Mouse (Mus musculus) embryonic facial prominence, embryonic 12.5 days (tissue): ENCODE data around the gene Tmem110. TPM values are rescaled to one million over a fixed set of nuclear protein-coding genes. Genes with fewer than 3 reads are reported as not detected.

ENCODE experiments used
- ATAC-seq: fragments of 200-750 bp; cut with Nextera tagmentation; 2 replicates; pipeline ENCODE4 v1.8.0; 2017; ENCODE audit not compliant: insufficient number of reproducible peaks, insufficient read depth, low FRiP score, low TSS enrichment
- H3K27ac ChIP-seq: fragments of 300-500 bp; sonication (generic); 2 replicates; pipeline ENCODE4 v1.5.1; 2016; ENCODE audit warnings: mild to moderate bottlenecking
- H3K27me3 ChIP-seq: fragments of 300-500 bp; sonication (generic); 2 replicates; pipeline ENCODE4 v1.6.1; 2016; ENCODE audit warnings: mild to moderate bottlenecking, moderate library complexity
- H3K36me3 ChIP-seq: fragments of 300-500 bp; sonication (generic); 2 replicates; pipeline ENCODE4 v1.6.1; 2016; ENCODE audit warnings: mild to moderate bottlenecking
- H3K4me1 ChIP-seq: fragments of 300-500 bp; sonication (generic); 2 replicates; pipeline ENCODE4 v1.6.1; 2016
- H3K4me2 ChIP-seq: fragments of 300-500 bp; sonication (generic); replicated peaks from 2 replicates; pipeline ENCODE4 v1.6.1; 2016; ENCODE audit warnings: mild to moderate bottlenecking, moderate library complexity
- H3K4me3 ChIP-seq: fragments of 300-500 bp; sonication (generic); 2 replicates; pipeline ENCODE4 v1.5.1; 2016; ENCODE audit warnings: mild to moderate bottlenecking
- H3K9ac ChIP-seq: fragments of 300-500 bp; sonication (generic); 2 replicates; pipeline ENCODE4 v1.6.1; 2016; ENCODE audit warnings: mild to moderate bottlenecking, moderate library complexity
- H3K9me3 ChIP-seq: fragments of 300-500 bp; sonication (generic); 2 replicates; pipeline ENCODE4 v1.6.1; 2016; ENCODE audit warnings: mild to moderate bottlenecking, moderate library complexity
- WGBS: fragments of 180-500 bp; shearing (Covaris S2); methylation state at CpG from one replicate; pipeline ENCODE4 v1.1.7; 2016; 5-methylcytosine and 5-hydroxymethylcytosine counted together
- polyA plus RNA-seq: library from polyadenylated mRNA; unstranded; fragments of >200 nt; fragmentation: Nextera tagmentation; extraction: Ambion mirVana; gene quantifications from 2 replicates; pipeline ENCODE4 v1.2.1, GENCODE M21; 2016

Tmem110 gene
- polyA plus RNA-seq, 1 experiment from 2014 or later, result 39.2 TPM

GRCm38 (mm10) chr14:30867042-30867441, 41.7 kb downstream of the Tmem110 start:
- no peak overlapping the region for H3K4me3 ChIP-seq
- 38% methylated on average over 5 of the region's 5 CpGs for WGBS
- peaks cover 10% of the 10 kb centered on the region for H3K4me1 ChIP-seq
- ATAC-seq, result no peak
- H3K9ac ChIP-seq, result no peak overlapping the region
- no peak overlapping the region for H3K27ac ChIP-seq
- no peak overlapping the region for H3K4me2 ChIP-seq
- H3K27me3 ChIP-seq, result no peaks in the 10 kb centered on the region
- no peaks in the 10 kb centered on the region for H3K9me3 ChIP-seq
- peaks cover 26% of the 10 kb centered on the region for H3K36me3 ChIP-seq

- ATAC-seq, result no peak
- Histone ChIP-seq H3K4me3 (no peak overlapping the region), H3K36me3 (peaks cover 43% of the 10 kb centered on the region), H3K9me3 (no peaks in the 10 kb centered on the region), H3K27me3 (no peaks in the 10 kb centered on the region), H3K9ac (no peak overlapping the region), H3K27ac (no peak overlapping the region), H3K4me2 (no peak overlapping the region), H3K4me1 (peaks cover 10% of the 10 kb centered on the region)
- 87% methylated on average over 10 of the region's 10 CpGs for WGBS
Observed at GRCm38 (mm10) chr14:30868826-30869225, 43.4 kb downstream of the Tmem110 start.

GRCm38 (mm10) chr14:30869391-30869801, 44.0 kb downstream of the Tmem110 start:
- Histone ChIP-seq H3K27me3 (no peaks in the 10 kb centered on the region), H3K27ac (0 out of 2 replicates have a peak overlapping the region, but pooled peaks have one; percentile 30), H3K36me3 (peaks cover 49% of the 10 kb centered on the region), H3K9ac (no peak overlapping the region), H3K9me3 (no peaks in the 10 kb centered on the region), H3K4me3 (no peak overlapping the region), H3K4me1 (peaks cover 10% of the 10 kb centered on the region), H3K4me2 (no peak overlapping the region)
- WGBS, result 79% methylated on average over 8 of the region's 8 CpGs
- ATAC-seq, result no peak

GRCm38 (mm10) chr14:30870206-30871147, 45.1 kb downstream of the Tmem110 start:
- Histone ChIP-seq H3K4me1 (peaks cover 10% of the 10 kb centered on the region), H3K4me3 (no peak overlapping the region), H3K36me3 (peaks cover 49% of the 10 kb centered on the region), H3K27me3 (no peaks in the 10 kb centered on the region), H3K4me2 (no peak overlapping the region), H3K27ac (peak overlapping the region; percentile 30; the same call in 1 of the 2 replicates), H3K9me3 (no peaks in the 10 kb centered on the region), H3K9ac (no peak overlapping the region)
- WGBS, result 74% methylated on average over 25 of the region's 25 CpGs
- ATAC-seq, result no peak

- no peak overlapping the region for H3K27ac ChIP-seq
- no peak overlapping the region for H3K4me2 ChIP-seq
- WGBS, result 86% methylated on average over 17 of the region's 18 CpGs
- no peaks in the 10 kb centered on the region for H3K27me3 ChIP-seq
- H3K4me3 ChIP-seq, result no peak overlapping the region
- H3K36me3 ChIP-seq, result peaks cover 45% of the 10 kb centered on the region
- peaks cover 14% of the 10 kb centered on the region for H3K4me1 ChIP-seq
- no peaks in the 10 kb centered on the region for H3K9me3 ChIP-seq
- H3K9ac ChIP-seq, result no peak overlapping the region
- ATAC-seq, result no peak
Observed at GRCm38 (mm10) chr14:30874095-30874700, 48.8 kb downstream of the Tmem110 start.

- Histone ChIP-seq H3K9me3 (no peaks in the 10 kb centered on the region), H3K9ac (no peak overlapping the region), H3K4me1 (peaks cover 11% of the 10 kb centered on the region), H3K27ac (no peak overlapping the region), H3K36me3 (peaks cover 45% of the 10 kb centered on the region), H3K4me2 (no peak overlapping the region), H3K27me3 (no peaks in the 10 kb centered on the region), H3K4me3 (no peak overlapping the region)
- ATAC-seq, result no peak
- 82% methylated on average over 12 of the region's 12 CpGs for WGBS
Observed at GRCm38 (mm10) chr14:30875130-30875865, 49.9 kb downstream of the Tmem110 start.

GRCm38 (mm10) chr14:30875955-30876354, 50.6 kb downstream of the Tmem110 start:
- no peak for ATAC-seq
- no peak overlapping the region for H3K4me2 ChIP-seq
- peaks cover 11% of the 10 kb centered on the region for H3K4me1 ChIP-seq
- no peak overlapping the region for H3K9ac ChIP-seq
- no peaks in the 10 kb centered on the region for H3K27me3 ChIP-seq
- WGBS, result 81% methylated on average over 9 of the region's 9 CpGs
- H3K36me3 ChIP-seq, result peaks cover 45% of the 10 kb centered on the region
- no peak overlapping the region for H3K27ac ChIP-seq
- H3K9me3 ChIP-seq, result no peaks in the 10 kb centered on the region
- H3K4me3 ChIP-seq, result no peak overlapping the region

GRCm38 (mm10) chr14:30876451-30876850, 51.1 kb downstream of the Tmem110 start:
- H3K36me3 ChIP-seq, result peaks cover 45% of the 10 kb centered on the region
- WGBS, result 90% methylated on average over 10 of the region's 10 CpGs

GRCm38 (mm10) chr14:30877827-30878226, 52.4 kb downstream of the Tmem110 start:
- Histone ChIP-seq H3K9me3 (no peaks in the 10 kb centered on the region), H3K4me3 (no peak overlapping the region), H3K27me3 (no peaks in the 10 kb centered on the region), H3K4me2 (no peak overlapping the region), H3K4me1 (peaks cover 11% of the 10 kb centered on the region), H3K36me3 (peaks cover 36% of the 10 kb centered on the region), H3K27ac (no peak overlapping the region), H3K9ac (no peak overlapping the region)
- ATAC-seq, result no peak
- WGBS, result 91% methylated on average over 3 of the region's 3 CpGs

More at GRCm38 (mm10) chr14:30876451-30876850, 51.1 kb downstream of the Tmem110 start:
- no peak overlapping the region for H3K9ac ChIP-seq
- H3K27ac ChIP-seq, result no peak overlapping the region
- H3K4me1 ChIP-seq, result peaks cover 11% of the 10 kb centered on the region
- H3K4me2 ChIP-seq, result no peak overlapping the region
- no peaks in the 10 kb centered on the region for H3K27me3 ChIP-seq
- H3K4me3 ChIP-seq, result no peak overlapping the region
- no peaks in the 10 kb centered on the region for H3K9me3 ChIP-seq
- no peak for ATAC-seq

- no peaks in the 10 kb centered on the region for H3K9me3 ChIP-seq
- no peak within 1 kb of the TSS for H3K9ac ChIP-seq
- H3K4me2 ChIP-seq, result no peak within 1 kb of the TSS
- H3K4me1 ChIP-seq, result peaks cover 11% of the 10 kb centered on the region
- WGBS, result 80% methylated on average over 11 of the region's 11 CpGs
- H3K36me3 ChIP-seq, result peaks cover 25% of the 10 kb centered on the region
- H3K27me3 ChIP-seq, result no peaks in the 10 kb centered on the region
- no peak for ATAC-seq
- H3K27ac ChIP-seq, result peak within 1 kb of the TSS; percentile 26; the same call in 1 of the 2 replicates
- no peak within 1 kb of the TSS for H3K4me3 ChIP-seq
Observed at GRCm38 (mm10) chr14:30878958-30879571, 53.7 kb downstream of the Tmem110 start, which contains the start of gene Mustn1. Gene Mustn1, plus strand, starts transcription at chr14:30879200.

- Histone ChIP-seq H3K4me3 (no peak overlapping the region), H3K27me3 (no peaks in the 10 kb centered on the region), H3K9ac (no peak overlapping the region), H3K4me2 (no peak overlapping the region), H3K27ac (peak overlapping the region; percentile 26; the same call in 1 of the 2 replicates), H3K36me3 (peaks cover 18% of the 10 kb centered on the region), H3K9me3 (no peaks in the 10 kb centered on the region), H3K4me1 (peaks cover 11% of the 10 kb centered on the region)
- 43% methylated on average over 9 of the region's 9 CpGs for WGBS
- ATAC-seq, result peak; percentile 57; the same call in 1 of the 2 replicates
Observed at GRCm38 (mm10) chr14:30879794-30880193, 54.4 kb downstream of the Tmem110 start.
